Mouse (Mus musculus): ENCODE results near the gene BC080695.
"Not testable (repeated sequence)": the region's sequence is repeated elsewhere in the genome, so short reads cannot be mapped to it uniquely, and the experiment has no call there.

BC080695 gene

GRCm38 (mm10) chr4:143551400-143551799 is at the start of gene BC080695, which contains the start of gene Gm13057:
TSS of gene BC080695 (plus strand) at chr4:143551700.
TSS of gene Gm13057 (plus strand) at chr4:143551709.
- not testable (repeated sequence) for DNase-seq (ENCODE audit: low read depth, low spot score)

GRCm38 (mm10) chr4:143511043-143511442 is 40.5 kb upstream of the BC080695 start, which contains the start of gene Gm13043:
TSS of gene Gm13043 (plus strand) at chr4:143511343.
- no peak for DNase-seq (ENCODE audit: low read depth, low spot score)

GRCm38 (mm10) chr4:143535654-143536053 is 15.8 kb upstream of the BC080695 start, which contains the start of gene Gm13040:
TSS of gene Gm13040 (plus strand) at chr4:143535954.
- DNase-seq (ENCODE audit: low read depth, low spot score) = not testable (repeated sequence)

- DNase-seq (ENCODE audit: low read depth, low spot score) = not testable (repeated sequence)
Observed at GRCm38 (mm10) chr4:143611927-143612326, 60.4 kb downstream of the BC080695 start.

- not testable (repeated sequence) for DNase-seq (ENCODE audit: low read depth, low spot score)
Observed at GRCm38 (mm10) chr4:143614703-143615102, 63.2 kb downstream of the BC080695 start, which contains the start of gene Gm13083. TSS of gene Gm13083 (plus strand) at chr4:143615003.

GRCm38 (mm10) chr4:143618101-143618500 is 66.6 kb downstream of the BC080695 start:
- DNase-seq (ENCODE audit: low read depth, low spot score) = peak; percentile 80
